Mouse (Mus musculus): Measurements from ENCODE around the gene Tbcb. TPM values are rescaled to one million over a fixed set of nuclear protein-coding genes. Genes with fewer than 3 reads are reported as not detected.

Gene Tbcb
- 41.8 and 42.1 TPM in 2 replicates for polyA plus RNA-seq (2015; fragmentation: Nextera tagmentation; extraction: Ambion mirVana)

GRCm38 (mm10) chr7:30231669-30232454, at the start of gene Tbcb, which contains the start of gene Polr2i:
TSS of gene Tbcb (minus strand) at chr7:30232272.
TSS of gene Polr2i (plus strand) at chr7:30231948.
- Histone ChIP-seq H3K27me3 (ENCODE audit: insufficient read depth, low read length) (no peaks in the 10 kb centered on the region), H3K4me3 (ENCODE audit: low read depth, low read length) (peak within 1 kb of the TSS; percentile 63), H3K9me3 (ENCODE audit: low read length) (no peaks in the 10 kb centered on the region), H3K27ac (ENCODE audit: low read depth) (peak within 1 kb of the TSS; percentile 93), H3K36me3 (replicated peaks; ENCODE audit: insufficient read depth, low read length) (0 out of 2 replicates have a peak, but pooled peaks cover 5% of the 10 kb centered on the region), H3K4me2 (ENCODE audit: low read depth, low read length) (peak within 1 kb of the TSS; percentile 88), H3K4me1 (ENCODE audit: insufficient read depth) (peaks cover 8% of the 10 kb centered on the region; the same call in 1 of the 2 replicates), H3K9ac (replicated peaks) (peak within 1 kb of the TSS; percentile 68)
- under 1% methylated on average over 65 of the region's 67 CpGs for WGBS (ENCODE audit: insufficient replicate concordance)
- ATAC-seq (peak; percentile 94), DNase-seq (peak; percentile 95)
- no peak for TF ChIP-seq CTCF (IDR thresholded peaks at IDR 0.05; ENCODE audit: low read depth)
- no peak for TF ChIP-seq EP300 (IDR thresholded peaks at IDR 0.05; ENCODE audit: low read depth)

- no peaks in the 10 kb centered on the region for H3K9me3 ChIP-seq (ENCODE audit: low read length)
- no peaks in the 10 kb centered on the region for H3K36me3 ChIP-seq (replicated peaks; ENCODE audit: insufficient read depth, low read length)
- DNase-seq: no peak
- WGBS (ENCODE audit: insufficient replicate concordance): 72% methylated on average over 4 of the region's 4 CpGs
- TF ChIP-seq EP300 (IDR thresholded peaks at IDR 0.05; ENCODE audit: low read depth): no peak
- no peak for TF ChIP-seq CTCF (IDR thresholded peaks at IDR 0.05; ENCODE audit: low read depth)
- ATAC-seq: no peak
- H3K4me3 ChIP-seq (ENCODE audit: low read depth, low read length): no peak overlapping the region
- H3K4me1 ChIP-seq (ENCODE audit: insufficient read depth): peaks cover 15% of the 10 kb centered on the region
- no peak overlapping the region for H3K4me2 ChIP-seq (ENCODE audit: low read depth, low read length)
- no peak overlapping the region for H3K27ac ChIP-seq (ENCODE audit: low read depth)
- no peak overlapping the region; the same call in 1 of the 2 replicates for H3K9ac ChIP-seq (replicated peaks)
- H3K27me3 ChIP-seq (ENCODE audit: insufficient read depth, low read length): no peaks in the 10 kb centered on the region
Observed at GRCm38 (mm10) chr7:30281522-30281921, 49.5 kb upstream of the Tbcb start.

GRCm38 (mm10) chr7:30280670-30281138, 48.6 kb upstream of the Tbcb start:
- H3K36me3 ChIP-seq (replicated peaks; ENCODE audit: insufficient read depth, low read length): no peaks in the 10 kb centered on the region
- 1% methylated on average over 20 of the region's 20 CpGs for WGBS (ENCODE audit: insufficient replicate concordance)
- H3K4me3 ChIP-seq (ENCODE audit: low read depth, low read length): peak overlapping the region; percentile 87
- H3K9me3 ChIP-seq (ENCODE audit: low read length): no peaks in the 10 kb centered on the region
- H3K9ac ChIP-seq (replicated peaks): peak overlapping the region; percentile 51
- ATAC-seq: peak; percentile 74
- H3K4me1 ChIP-seq (ENCODE audit: insufficient read depth): peaks cover 15% of the 10 kb centered on the region
- peak; percentile 81 for DNase-seq
- H3K27me3 ChIP-seq (ENCODE audit: insufficient read depth, low read length): no peaks in the 10 kb centered on the region
- H3K4me2 ChIP-seq (ENCODE audit: low read depth, low read length): peak overlapping the region; percentile 97
- H3K27ac ChIP-seq (ENCODE audit: low read depth): peak overlapping the region; percentile 96
- TF ChIP-seq CTCF (IDR thresholded peaks at IDR 0.05; ENCODE audit: low read depth) (no peak), EP300 (IDR thresholded peaks at IDR 0.05; ENCODE audit: low read depth) (peak; percentile 46; the same call in 1 of the 2 replicates)

- H3K4me2 ChIP-seq (ENCODE audit: low read depth, low read length): peak within 1 kb of the TSS; percentile 97
- no peaks in the 10 kb centered on the region for H3K27me3 ChIP-seq (ENCODE audit: insufficient read depth, low read length)
- peak within 1 kb of the TSS; percentile 87 for H3K4me3 ChIP-seq (ENCODE audit: low read depth, low read length)
- H3K36me3 ChIP-seq (replicated peaks; ENCODE audit: insufficient read depth, low read length): no peaks in the 10 kb centered on the region; the same call in 1 of the 2 replicates
- peak; percentile 24 for TF ChIP-seq EP300 (IDR thresholded peaks at IDR 0.05; ENCODE audit: low read depth)
- no peak for TF ChIP-seq CTCF (IDR thresholded peaks at IDR 0.05; ENCODE audit: low read depth)
- ATAC-seq: peak; percentile 95
- peak within 1 kb of the TSS; percentile 96 for H3K27ac ChIP-seq (ENCODE audit: low read depth)
- peak; percentile 95 for DNase-seq
- H3K4me1 ChIP-seq (ENCODE audit: insufficient read depth): peaks cover 15% of the 10 kb centered on the region
- WGBS (ENCODE audit: insufficient replicate concordance): under 1% methylated on average over 49 of the region's 49 CpGs
- H3K9me3 ChIP-seq (ENCODE audit: low read length): no peaks in the 10 kb centered on the region
- peak within 1 kb of the TSS; percentile 77 for H3K9ac ChIP-seq (replicated peaks)
Observed at GRCm38 (mm10) chr7:30279951-30280669, 48.0 kb upstream of the Tbcb start, which contains the start of the genes Thap8 and Wdr62. TSS of gene Thap8 (plus strand) at chr7:30280094. TSS of gene Wdr62 (minus strand) at chr7:30280419.

- Histone ChIP-seq H3K27me3 (ENCODE audit: insufficient read depth, low read length) (no peaks in the 10 kb centered on the region), H3K4me1 (ENCODE audit: insufficient read depth) (peaks cover 15% of the 10 kb centered on the region), H3K9ac (replicated peaks) (peak overlapping the region; percentile 77), H3K4me3 (ENCODE audit: low read depth, low read length) (peak overlapping the region; percentile 87), H3K9me3 (ENCODE audit: low read length) (no peaks in the 10 kb centered on the region), H3K4me2 (ENCODE audit: low read depth, low read length) (peak overlapping the region; percentile 97), H3K36me3 (replicated peaks; ENCODE audit: insufficient read depth, low read length) (no peaks in the 10 kb centered on the region; the same call in 1 of the 2 replicates), H3K27ac (ENCODE audit: low read depth) (peak overlapping the region; percentile 96)
- no peak for TF ChIP-seq CTCF (IDR thresholded peaks at IDR 0.05; ENCODE audit: low read depth)
- TF ChIP-seq EP300 (IDR thresholded peaks at IDR 0.05; ENCODE audit: low read depth): no peak
- WGBS (ENCODE audit: insufficient replicate concordance): 1% methylated on average over 6 of the region's 6 CpGs
- ATAC-seq (no peak), DNase-seq (no peak)
Observed at GRCm38 (mm10) chr7:30279536-30279935, 47.5 kb upstream of the Tbcb start.
